Mouse (Mus musculus) limb, embryonic 15.5 days (tissue): ENCODE results near the gene Mmp28. TPM values are rescaled to one million over a fixed set of nuclear protein-coding genes. Genes with fewer than 3 reads are reported as not detected.
A peak's percentile ranks its signal among the peaks of the same experiment; 100 is the strongest.

Experiments used
- ATAC-seq: fragments of 200-750 bp; cut with Nextera tagmentation; 2 replicates; pipeline ENCODE4 v1.8.0; 2017; ENCODE audit warnings: low read depth, moderate TSS enrichment; ENCODE audit not compliant: insufficient number of reproducible peaks, low FRiP score, low TSS enrichment
- H3K27ac ChIP-seq: fragments of 300-500 bp; sonication (generic); 2 replicates; pipeline ENCODE4 v1.5.1; 2015; ENCODE audit warnings: moderate library complexity, mild to moderate bottlenecking, inconsistent platforms
- H3K27me3 ChIP-seq: fragments of 300-500 bp; sonication (generic); 2 replicates; pipeline ENCODE4 v1.6.1; 2015; ENCODE audit warnings: inconsistent platforms
- H3K36me3 ChIP-seq: fragments of 300-500 bp; sonication (generic); 2 replicates; pipeline ENCODE4 v1.6.1; 2015; ENCODE audit warnings: inconsistent platforms
- H3K4me1 ChIP-seq: fragments of 300-500 bp; sonication (generic); 2 replicates; pipeline ENCODE4 v1.6.1; 2015; ENCODE audit warnings: inconsistent platforms
- H3K4me2 ChIP-seq: fragments of 300-500 bp; sonication (generic); 2 replicates; pipeline ENCODE4 v1.6.1; 2015; ENCODE audit warnings: mild to moderate bottlenecking, inconsistent platforms
- H3K4me3 ChIP-seq: fragments of 300-500 bp; sonication (generic); 2 replicates; pipeline ENCODE4 v1.5.1; 2015; ENCODE audit warnings: mild to moderate bottlenecking, inconsistent platforms
- H3K9ac ChIP-seq: fragments of 300-500 bp; sonication (generic); 2 replicates; pipeline ENCODE4 v1.6.1; 2015; ENCODE audit warnings: inconsistent platforms
- H3K9me3 ChIP-seq: fragments of 300-500 bp; sonication (generic); 2 replicates; pipeline ENCODE4 v1.6.1; 2016; ENCODE audit warnings: inconsistent platforms
- whole genome bisulfite sequencing: fragments of 180-500 bp; shearing (Covaris S2); methylation state at CpG from one replicate; pipeline ENCODE4 v1.1.7; 2015; 5-methylcytosine and 5-hydroxymethylcytosine counted together
- polyA plus RNA-seq: library from polyadenylated mRNA; unstranded; fragments of >200 nt; fragmentation: Nextera tagmentation; extraction: Ambion mirVana; gene quantifications from 2 replicates; pipeline ENCODE4 v1.2.1, GENCODE M21; 2015

The Mmp28 gene
- polyA plus RNA-seq, 1 experiment from 2014 or later: 2.7 TPM

DNA sequence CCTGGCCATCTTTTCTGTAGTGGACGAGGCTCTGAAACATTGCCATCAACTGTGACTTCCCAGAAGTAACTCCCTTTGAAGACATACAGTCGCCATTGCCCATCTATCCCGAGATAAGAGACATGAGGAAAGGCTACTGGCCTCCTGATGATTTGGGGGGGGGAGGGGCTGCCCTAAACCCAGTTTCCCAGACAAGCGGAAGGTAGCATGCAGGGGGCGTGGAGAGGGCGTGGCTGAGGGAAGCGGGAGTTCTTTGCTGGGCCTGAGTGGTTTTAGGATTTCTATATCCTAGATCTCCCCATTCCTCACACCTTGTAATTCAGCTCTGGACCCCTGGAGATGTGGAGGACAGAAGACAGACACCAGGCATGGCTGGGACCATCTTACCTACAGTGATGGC lies 19.0 kb downstream of the Mmp28 start:
- Histone ChIP-seq H3K4me2 (no peak overlapping the region), H3K27ac (no peak overlapping the region), H3K9me3 (no peaks in the 10 kb centered on the region), H3K4me3 (no peak overlapping the region), H3K9ac (no peak overlapping the region), H3K27me3 (peaks cover 68% of the 10 kb centered on the region), H3K36me3 (no peaks in the 10 kb centered on the region), H3K4me1 (peaks cover 29% of the 10 kb centered on the region)
- ATAC-seq: no peak
- WGBS: 8% methylated on average over 7 of the region's 7 CpGs

DNA sequence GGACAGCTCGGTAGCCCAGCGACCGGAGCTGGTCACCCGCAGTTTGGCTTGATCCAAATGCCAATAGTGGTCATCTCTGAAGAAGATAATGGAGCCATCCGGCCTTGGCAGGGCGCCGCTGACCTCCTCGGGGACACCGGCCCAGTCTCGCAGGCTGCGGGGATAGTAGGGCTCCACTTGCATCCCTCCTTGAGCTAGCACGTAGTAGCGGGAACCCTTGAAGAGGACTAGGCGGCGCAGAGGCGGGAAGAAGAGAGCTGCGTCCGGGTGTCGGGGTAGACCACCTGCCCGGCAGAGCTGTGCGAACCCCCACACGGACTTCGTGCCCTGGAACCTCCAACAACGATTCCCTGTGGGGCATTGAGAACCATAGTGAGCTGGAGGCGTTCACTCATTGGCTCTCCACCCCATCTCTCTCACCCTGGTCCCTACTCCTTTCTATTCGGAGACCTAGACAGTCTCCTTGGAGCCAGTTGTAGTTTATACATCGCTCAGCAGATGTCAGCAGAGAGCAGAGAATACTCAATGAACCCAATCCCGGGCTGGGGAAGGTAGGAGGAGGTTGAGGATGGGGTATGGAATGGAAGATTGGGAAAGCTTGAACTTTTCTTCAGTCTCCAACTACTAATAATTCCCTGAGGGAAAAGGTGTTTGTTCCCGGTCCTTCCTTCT lies 20.1 kb downstream of the Mmp28 start:
- no peaks in the 10 kb centered on the region for H3K9me3 ChIP-seq
- no peaks in the 10 kb centered on the region for H3K36me3 ChIP-seq
- 12% methylated on average over 29 of the region's 29 CpGs for WGBS
- H3K4me2 ChIP-seq: peak overlapping the region; percentile 42
- no peak overlapping the region for H3K4me3 ChIP-seq
- H3K4me1 ChIP-seq: peaks cover 18% of the 10 kb centered on the region
- H3K27ac ChIP-seq: no peak overlapping the region
- no peak overlapping the region for H3K9ac ChIP-seq
- peaks cover 74% of the 10 kb centered on the region for H3K27me3 ChIP-seq
- ATAC-seq: no peak

- Histone ChIP-seq H3K9me3 (no peaks in the 10 kb centered on the region), H3K4me1 (peaks cover 17% of the 10 kb centered on the region), H3K27me3 (peaks cover 61% of the 10 kb centered on the region), H3K27ac (no peak overlapping the region), H3K4me3 (peak overlapping the region; percentile 62; the same call in 1 of the 2 replicates), H3K4me2 (no peak overlapping the region; the same call in 1 of the 2 replicates), H3K36me3 (no peaks in the 10 kb centered on the region), H3K9ac (no peak overlapping the region)
- ATAC-seq: no peak
- WGBS: 56% methylated on average over 7 of the region's 7 CpGs
These were observed 21.6 kb downstream of the Mmp28 start for GRCm38 (mm10) chr11:83441235-83441634.

GRCm38 (mm10) chr11:83440081-83441064 lies 22.5 kb downstream of the Mmp28 start:
- H3K4me3 ChIP-seq: peak overlapping the region; percentile 62
- H3K27ac ChIP-seq: no peak overlapping the region
- WGBS: 0% methylated on average over 64 of the region's 75 CpGs
- H3K9ac ChIP-seq: 0 out of 2 replicates have a peak overlapping the region, but pooled peaks have one; percentile 21
- H3K9me3 ChIP-seq: no peaks in the 10 kb centered on the region
- H3K27me3 ChIP-seq: peaks cover 52% of the 10 kb centered on the region
- no peaks in the 10 kb centered on the region for H3K36me3 ChIP-seq
- H3K4me1 ChIP-seq: peaks cover 17% of the 10 kb centered on the region
- ATAC-seq: peak; percentile 81
- peak overlapping the region; percentile 90 for H3K4me2 ChIP-seq

DNA sequence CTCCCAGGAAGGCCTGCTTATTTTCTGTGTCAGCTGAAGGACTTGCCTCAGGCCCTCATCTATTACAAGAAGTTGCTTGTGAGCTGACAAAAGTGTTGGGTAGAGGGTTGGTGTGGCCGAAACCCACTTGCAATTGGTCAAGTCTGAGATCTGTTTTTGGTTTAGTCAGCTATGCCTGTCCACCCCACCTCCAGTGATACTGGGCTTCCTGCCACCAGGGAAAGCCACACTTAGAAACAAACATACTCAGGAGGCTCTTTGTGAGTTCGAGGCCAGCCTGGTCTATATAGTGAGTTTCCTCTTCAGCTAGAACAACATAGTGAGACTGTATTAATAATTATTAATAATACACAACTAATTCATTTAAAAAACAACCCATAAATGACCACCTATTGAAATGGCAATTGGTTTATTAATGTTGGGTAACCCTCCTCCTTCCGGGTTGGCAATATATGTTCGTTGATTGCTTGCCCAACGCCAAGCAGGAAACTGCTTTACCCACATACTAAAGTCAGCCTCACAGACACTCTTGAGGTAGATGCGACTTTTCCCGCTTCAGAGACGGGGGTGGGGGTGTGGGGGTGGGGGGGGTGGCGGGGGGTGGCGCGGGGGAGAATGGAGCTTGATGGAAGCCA lies 23.3 kb downstream of the Mmp28 start:
- Histone ChIP-seq H3K36me3 (no peaks in the 10 kb centered on the region), H3K4me1 (peaks cover 12% of the 10 kb centered on the region), H3K4me3 (peak overlapping the region; percentile 62), H3K27me3 (peaks cover 44% of the 10 kb centered on the region), H3K27ac (no peak overlapping the region), H3K9me3 (no peaks in the 10 kb centered on the region), H3K4me2 (peak overlapping the region; percentile 90), H3K9ac (no peak overlapping the region)
- WGBS: 26% methylated on average over 11 of the region's 11 CpGs
- ATAC-seq: no peak

DNA sequence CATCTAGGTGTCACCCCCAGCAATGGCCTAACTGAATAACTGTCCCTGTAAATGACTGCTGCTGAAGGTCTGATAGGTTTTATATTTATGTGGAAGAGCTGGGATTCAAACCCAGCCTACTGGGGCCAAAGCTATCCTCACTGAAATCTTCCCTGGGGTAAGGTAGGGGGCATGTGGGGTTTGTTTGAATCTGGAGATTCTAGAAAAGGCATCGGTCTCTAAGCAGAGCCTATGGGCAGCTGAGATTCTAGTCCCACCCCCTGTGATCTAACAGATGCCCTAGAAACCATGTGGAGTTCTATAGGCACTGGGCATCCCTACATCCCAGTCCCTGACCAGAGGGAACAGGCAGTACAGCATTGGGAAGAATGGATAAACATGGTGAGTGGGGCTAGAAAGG lies 25.5 kb downstream of the Mmp28 start, which contains the start of gene 1700020L24Rik:
1700020L24Rik (plus strand) TSS at position 301 of the 400 bp plus-strand sequence.
- H3K27me3 ChIP-seq: peaks cover 22% of the 10 kb centered on the region
- peaks cover 5% of the 10 kb centered on the region for H3K4me1 ChIP-seq
- no peaks in the 10 kb centered on the region for H3K9me3 ChIP-seq
- no peak within 1 kb of the TSS for H3K9ac ChIP-seq
- H3K4me2 ChIP-seq: no peak within 1 kb of the TSS
- H3K27ac ChIP-seq: no peak within 1 kb of the TSS
- H3K4me3 ChIP-seq: no peak within 1 kb of the TSS
- WGBS: 89% methylated on average over 1 of the region's 1 CpGs
- ATAC-seq: no peak
- H3K36me3 ChIP-seq: no peaks in the 10 kb centered on the region

- no peak overlapping the region for H3K27ac ChIP-seq
- H3K4me1 ChIP-seq: no peaks in the 10 kb centered on the region
- no peaks in the 10 kb centered on the region for H3K36me3 ChIP-seq
- H3K9ac ChIP-seq: no peak overlapping the region
- ATAC-seq: no peak
- H3K4me2 ChIP-seq: no peak overlapping the region
- H3K27me3 ChIP-seq: peaks cover 30% of the 10 kb centered on the region
- no peaks in the 10 kb centered on the region for H3K9me3 ChIP-seq
- WGBS: 72% methylated on average over 2 of the region's 2 CpGs
- no peak overlapping the region for H3K4me3 ChIP-seq
These were observed 30.3 kb downstream of the Mmp28 start for GRCm38 (mm10) chr11:83432533-83432932.

DNA sequence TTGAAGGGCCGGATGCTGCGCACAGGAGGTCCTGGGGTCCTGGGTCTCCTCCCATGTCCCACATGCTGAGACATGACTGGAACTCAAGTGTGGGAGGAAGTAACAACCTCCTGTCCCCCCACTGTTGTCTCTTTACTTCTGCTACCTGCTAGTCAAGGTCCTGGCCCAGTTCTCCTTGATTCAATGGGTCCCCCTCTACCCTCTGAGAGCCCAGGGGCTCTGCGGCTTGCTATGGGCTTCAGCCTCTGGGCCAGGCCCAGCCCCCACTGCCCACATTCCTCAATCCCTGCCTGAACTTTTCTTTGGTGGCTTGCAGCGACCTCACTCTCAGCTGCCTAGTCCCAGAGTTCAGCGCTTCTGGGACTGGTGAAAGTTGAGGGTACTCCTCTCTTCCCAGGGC lies 33.5 kb downstream of the Mmp28 start, which contains the start of gene Gas2l2:
Gas2l2 (minus strand) TSS at position 101 of the 400 bp plus-strand sequence.
- no peaks in the 10 kb centered on the region for H3K9me3 ChIP-seq
- H3K4me3 ChIP-seq: no peak within 1 kb of the TSS
- H3K9ac ChIP-seq: no peak within 1 kb of the TSS
- peaks cover 54% of the 10 kb centered on the region for H3K27me3 ChIP-seq
- H3K4me1 ChIP-seq: peaks cover 4% of the 10 kb centered on the region; the same call in 1 of the 2 replicates
- no peaks in the 10 kb centered on the region for H3K36me3 ChIP-seq
- no peak within 1 kb of the TSS for H3K4me2 ChIP-seq
- WGBS: 54% methylated on average over 5 of the region's 5 CpGs
- ATAC-seq: no peak
- no peak within 1 kb of the TSS for H3K27ac ChIP-seq

GRCm38 (mm10) chr11:83426964-83427363 lies 35.9 kb downstream of the Mmp28 start:
- Histone ChIP-seq H3K27ac (no peak overlapping the region), H3K4me3 (no peak overlapping the region), H3K4me1 (peaks cover 4% of the 10 kb centered on the region; the same call in 1 of the 2 replicates), H3K9me3 (no peaks in the 10 kb centered on the region), H3K27me3 (peaks cover 62% of the 10 kb centered on the region), H3K36me3 (no peaks in the 10 kb centered on the region), H3K4me2 (0 out of 2 replicates have a peak overlapping the region, but pooled peaks have one; percentile 22), H3K9ac (no peak overlapping the region)
- no peak for ATAC-seq
- 20% methylated on average over 17 of the region's 17 CpGs for WGBS

DNA sequence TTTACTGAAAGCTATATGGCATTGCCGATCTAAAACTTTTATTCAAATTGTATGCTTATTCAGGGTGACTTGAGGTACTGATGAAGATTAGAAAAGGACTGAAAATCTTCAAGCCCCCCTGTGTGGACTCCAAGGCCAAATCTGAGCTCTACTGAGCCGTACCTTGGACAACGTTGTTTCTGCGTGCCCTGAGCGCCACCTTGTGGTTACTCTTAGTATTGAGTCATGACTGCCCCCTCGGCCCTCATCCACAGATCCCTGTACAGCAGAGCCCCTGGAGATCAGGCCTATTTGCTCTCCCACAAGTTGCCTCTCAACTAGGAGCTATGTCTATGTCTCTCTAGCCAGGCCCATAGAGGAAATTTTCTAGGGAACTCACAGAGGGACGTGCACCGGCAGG lies 38.2 kb downstream of the Mmp28 start:
- Histone ChIP-seq H3K4me2 (no peak overlapping the region), H3K4me3 (no peak overlapping the region), H3K27ac (no peak overlapping the region), H3K9ac (no peak overlapping the region), H3K36me3 (no peaks in the 10 kb centered on the region), H3K27me3 (peaks cover 75% of the 10 kb centered on the region), H3K9me3 (no peaks in the 10 kb centered on the region), H3K4me1 (peaks cover 4% of the 10 kb centered on the region; the same call in 1 of the 2 replicates)
- ATAC-seq: no peak
- 9% methylated on average over 8 of the region's 8 CpGs for WGBS

- Histone ChIP-seq H3K27me3 (peaks cover 70% of the 10 kb centered on the region), H3K4me1 (peaks cover 6% of the 10 kb centered on the region), H3K9me3 (no peaks in the 10 kb centered on the region), H3K27ac (no peak overlapping the region), H3K4me3 (no peak overlapping the region), H3K4me2 (no peak overlapping the region), H3K36me3 (no peaks in the 10 kb centered on the region), H3K9ac (no peak overlapping the region)
- 3% methylated on average over 9 of the region's 9 CpGs for WGBS
- ATAC-seq: no peak
These were observed 41.6 kb downstream of the Mmp28 start for GRCm38 (mm10) chr11:83421305-83421704.
